Mouse (Mus musculus): Measurements from ENCODE around the gene Speer4c. TPM values are rescaled to one million over a fixed set of nuclear protein-coding genes. Genes with fewer than 3 reads are reported as not detected.
"Not testable (repeated sequence)": the region's sequence is repeated elsewhere in the genome, so short reads cannot be mapped to it uniquely, and the experiment has no call there.

Speer4c gene
- total RNA-seq (2021) = not detected in 2 replicates
- long read RNA-seq = 0 reads

DNA sequence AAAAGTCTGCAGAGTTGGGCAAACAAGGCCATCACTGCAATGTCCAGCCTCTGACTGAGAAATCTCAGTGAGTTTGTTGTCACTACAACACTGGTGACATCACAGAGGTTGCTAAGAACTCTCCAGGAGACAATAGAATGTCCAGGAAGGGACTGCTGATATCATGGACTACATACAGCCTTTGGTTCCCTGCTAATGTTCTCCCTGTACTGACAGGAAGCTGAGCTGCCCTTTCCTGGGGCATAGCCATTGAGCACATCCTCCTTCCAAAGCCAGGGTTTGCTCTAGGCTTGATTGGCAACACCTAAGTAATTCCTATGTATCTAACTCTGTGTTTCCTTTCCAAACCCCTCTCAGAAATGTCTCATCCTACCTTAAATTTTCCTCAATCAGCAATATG is at the start of gene Speer4c:
TSS of gene Speer4c (minus strand) at position 101 of the 400 bp plus-strand sequence.
- DNase-seq = not testable (repeated sequence)

DNA sequence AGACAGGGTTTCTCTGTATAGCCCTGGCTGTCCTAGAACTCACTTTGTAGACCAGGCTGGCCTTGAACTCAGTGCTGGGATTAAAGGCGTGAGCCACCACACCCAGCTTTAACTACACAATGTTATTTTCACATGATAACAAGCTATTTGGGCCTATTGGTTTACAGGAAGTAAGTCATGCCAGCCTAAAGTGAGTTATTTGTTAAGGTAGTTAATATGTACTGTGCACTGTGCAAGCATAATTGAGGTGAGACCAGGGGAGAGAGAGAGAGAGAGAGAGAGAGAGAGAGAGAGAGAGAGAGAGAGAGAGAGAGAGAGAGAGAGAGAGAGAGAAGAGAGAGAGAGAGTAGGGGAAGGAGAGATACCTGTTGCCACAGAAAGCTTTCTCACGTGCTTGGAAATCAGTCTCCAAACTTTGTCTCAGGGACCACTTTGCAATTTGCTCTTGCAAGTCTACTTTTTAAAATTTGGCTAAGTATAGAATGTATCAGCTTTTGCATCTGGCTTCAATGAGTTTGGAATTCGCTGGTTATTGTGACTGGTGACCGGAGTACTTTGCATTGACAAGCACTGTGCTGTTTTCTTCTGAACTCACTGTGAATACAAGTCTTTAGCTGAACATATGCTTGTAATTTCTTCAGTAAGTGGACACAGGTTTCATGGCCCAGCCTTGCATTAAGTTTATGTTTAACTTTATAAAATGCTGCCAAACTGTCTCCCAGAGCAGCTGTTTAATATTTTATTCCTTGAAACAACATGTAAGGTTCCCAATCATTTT is 33.6 kb upstream of the Speer4c start:
- no peak for DNase-seq

DNA sequence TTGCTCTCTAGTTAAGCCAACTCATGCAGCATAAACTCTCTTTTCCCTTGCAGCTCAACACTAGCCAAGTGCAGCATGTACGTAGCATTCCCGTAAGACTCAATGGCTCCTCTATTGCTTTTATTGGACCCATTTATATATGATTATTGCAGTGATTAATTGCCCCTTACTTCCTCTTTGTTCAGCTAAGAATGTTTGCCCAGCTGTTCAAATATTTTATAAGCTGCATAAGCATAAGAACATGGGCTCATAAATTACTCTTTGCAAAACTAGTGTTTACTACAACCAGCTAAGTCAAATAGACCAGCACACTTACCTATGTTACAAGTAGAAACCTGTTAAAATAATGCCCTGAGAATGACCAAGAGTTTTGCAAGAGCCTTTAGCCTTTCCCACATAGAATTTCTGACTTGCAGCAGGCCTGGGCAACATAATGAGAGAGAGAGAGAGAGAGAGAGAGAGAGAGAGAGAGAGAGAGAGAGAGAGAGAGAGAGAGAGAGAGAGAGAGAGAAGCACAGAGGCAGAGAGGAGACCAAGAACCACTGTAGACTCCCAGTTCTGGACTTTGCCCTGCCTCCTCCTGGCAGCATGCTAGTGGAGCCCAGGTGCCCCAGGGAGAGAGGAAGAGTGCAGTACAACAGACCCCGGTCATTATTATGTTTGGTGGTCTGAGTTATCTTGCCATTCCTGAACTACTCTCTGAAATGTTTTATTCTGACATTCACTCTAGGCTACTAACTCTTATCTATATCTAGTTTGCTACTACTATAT is 20.2 kb upstream of the Speer4c start:
- DNase-seq = no peak

DNA sequence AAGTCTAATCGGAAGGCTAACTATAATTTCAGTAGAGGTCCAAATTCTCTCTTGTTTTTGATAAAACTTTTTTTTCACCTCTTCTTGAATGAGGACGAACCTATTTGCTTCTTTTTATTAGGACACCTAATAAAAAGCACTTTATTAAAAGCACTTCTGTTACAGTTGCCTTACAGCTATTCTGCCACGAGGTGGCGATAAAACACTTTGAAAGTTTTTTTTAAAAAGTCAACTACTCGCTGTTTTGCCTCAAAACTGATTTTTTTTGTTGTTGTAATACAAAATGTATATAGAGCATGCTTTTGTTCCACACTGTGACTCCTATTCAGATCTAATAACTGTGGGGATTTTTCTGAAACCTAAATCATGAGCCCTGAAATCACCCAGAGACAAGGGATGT is 11.2 kb downstream of the Speer4c start:
- peak; percentile 9 for DNase-seq

DNA sequence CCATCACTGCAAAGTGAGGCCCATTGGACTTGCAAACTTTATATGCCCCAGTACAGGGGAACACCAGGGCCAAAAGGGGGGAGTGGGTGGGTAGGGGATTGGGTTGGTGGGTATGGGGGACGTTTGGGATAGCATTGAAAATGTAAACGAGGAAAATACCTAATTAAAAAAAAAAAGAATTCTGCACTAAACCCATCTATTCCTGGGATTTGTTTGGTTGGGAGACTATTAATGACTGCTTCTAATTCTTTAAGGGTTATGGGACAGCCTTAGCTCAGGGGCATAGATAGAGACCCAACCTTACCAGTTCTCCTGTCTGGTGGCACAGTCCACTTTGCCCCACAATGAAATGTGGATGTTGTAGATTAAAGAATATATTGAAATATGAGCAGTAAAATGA is 16.4 kb downstream of the Speer4c start:
- DNase-seq = not testable (repeated sequence)

DNA sequence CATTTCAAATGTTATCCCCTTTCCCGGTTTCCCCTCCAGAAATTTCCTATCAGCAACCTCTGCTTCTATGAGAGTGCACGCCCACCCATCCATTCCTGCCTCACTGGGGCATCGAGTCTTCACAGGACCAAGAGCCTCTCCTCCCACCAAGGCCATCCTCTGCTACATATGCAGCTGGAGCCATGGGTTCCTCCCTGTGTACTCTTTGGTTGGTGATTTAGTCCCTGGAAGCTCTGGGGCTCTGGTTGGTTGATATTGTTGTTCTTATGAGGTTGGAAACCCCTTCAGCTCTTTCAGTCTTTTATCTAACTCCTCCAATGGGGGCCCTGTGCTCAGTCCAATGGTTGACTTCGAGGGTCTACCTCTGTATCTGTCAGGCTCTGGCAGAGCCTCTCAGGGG is 22.2 kb downstream of the Speer4c start:
- DNase-seq = not testable (repeated sequence)

DNA sequence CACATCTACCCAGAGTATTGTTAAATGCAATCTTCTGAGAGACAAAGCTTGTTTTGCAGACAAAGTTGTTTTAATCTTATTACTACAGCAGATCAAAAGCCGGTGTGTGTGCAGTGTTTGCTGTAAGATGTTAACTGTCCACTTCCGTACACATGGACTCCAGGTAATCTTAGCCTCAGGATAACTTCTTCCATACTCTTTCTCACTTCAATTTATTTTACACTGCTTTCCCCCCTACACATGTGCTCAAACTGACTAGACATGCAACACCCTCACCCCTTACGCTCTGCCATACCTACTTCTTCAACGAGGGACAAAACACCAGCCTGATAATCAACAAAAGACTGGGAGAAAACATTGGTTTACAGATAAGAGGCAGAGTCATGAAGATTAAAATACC is 23.2 kb downstream of the Speer4c start:
- not testable (repeated sequence) for DNase-seq

DNA sequence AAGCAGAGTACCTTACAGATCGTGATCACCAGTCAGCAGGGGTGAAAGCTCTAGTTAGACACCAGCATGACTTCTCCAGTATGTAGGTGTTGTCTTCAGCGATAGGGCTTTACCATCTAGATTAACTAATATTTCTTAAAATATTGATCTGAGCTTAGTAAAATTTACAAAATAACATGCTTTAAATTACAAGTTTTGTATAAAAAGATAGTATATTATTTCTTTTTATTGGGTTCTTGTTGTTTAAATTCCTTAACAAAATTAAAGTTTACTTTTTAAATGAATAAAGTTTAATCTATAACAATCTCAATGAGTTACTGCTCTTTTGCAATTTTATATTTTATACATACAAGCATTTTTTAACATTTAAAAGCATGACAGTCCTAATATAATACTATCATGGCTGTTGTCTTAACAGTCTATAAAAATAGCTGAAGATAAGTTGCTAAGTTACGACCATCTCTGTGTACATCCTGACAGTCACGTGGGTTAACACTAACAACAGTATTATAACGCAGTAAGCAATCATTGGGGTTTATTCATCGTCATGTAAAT is 24.3 kb downstream of the Speer4c start:
- not testable (repeated sequence) for DNase-seq

DNA sequence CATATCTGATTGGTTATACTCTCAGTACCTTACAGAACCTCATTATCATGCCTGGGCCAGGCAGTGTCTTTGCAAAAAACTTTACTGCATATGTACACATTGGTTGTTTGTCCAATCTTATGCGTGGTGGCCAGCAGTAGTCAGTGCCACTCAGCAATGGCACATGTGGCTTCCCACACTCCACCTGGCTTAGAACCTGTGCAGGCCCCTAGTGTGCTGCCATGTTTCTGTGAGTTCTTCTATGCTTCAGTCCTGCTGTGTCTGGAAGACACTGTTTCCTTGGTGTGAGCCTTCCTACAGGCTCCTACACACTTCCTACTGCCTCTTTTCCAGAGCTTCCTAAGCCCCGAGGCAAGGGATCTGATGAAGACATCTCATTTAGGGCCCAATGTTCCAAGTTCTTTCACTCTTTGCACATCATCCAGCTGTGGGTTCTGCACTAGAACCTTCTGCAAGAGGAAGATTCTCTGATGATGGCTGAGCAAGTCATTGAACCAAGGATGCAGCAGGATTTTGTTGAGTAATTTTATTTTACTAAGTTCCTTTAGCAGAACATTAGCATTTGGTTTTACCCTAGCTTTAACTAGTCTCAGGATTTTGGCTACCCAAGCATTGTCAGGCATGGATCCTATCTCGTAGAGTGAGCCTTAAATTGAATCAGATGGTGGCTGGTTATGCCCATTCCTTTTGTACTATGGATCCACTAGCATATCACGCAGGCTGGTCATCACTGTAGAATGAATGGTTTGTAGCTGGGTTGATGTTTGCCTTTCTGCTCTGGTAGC is 25.0 kb downstream of the Speer4c start:
- DNase-seq = not testable (repeated sequence)

DNA sequence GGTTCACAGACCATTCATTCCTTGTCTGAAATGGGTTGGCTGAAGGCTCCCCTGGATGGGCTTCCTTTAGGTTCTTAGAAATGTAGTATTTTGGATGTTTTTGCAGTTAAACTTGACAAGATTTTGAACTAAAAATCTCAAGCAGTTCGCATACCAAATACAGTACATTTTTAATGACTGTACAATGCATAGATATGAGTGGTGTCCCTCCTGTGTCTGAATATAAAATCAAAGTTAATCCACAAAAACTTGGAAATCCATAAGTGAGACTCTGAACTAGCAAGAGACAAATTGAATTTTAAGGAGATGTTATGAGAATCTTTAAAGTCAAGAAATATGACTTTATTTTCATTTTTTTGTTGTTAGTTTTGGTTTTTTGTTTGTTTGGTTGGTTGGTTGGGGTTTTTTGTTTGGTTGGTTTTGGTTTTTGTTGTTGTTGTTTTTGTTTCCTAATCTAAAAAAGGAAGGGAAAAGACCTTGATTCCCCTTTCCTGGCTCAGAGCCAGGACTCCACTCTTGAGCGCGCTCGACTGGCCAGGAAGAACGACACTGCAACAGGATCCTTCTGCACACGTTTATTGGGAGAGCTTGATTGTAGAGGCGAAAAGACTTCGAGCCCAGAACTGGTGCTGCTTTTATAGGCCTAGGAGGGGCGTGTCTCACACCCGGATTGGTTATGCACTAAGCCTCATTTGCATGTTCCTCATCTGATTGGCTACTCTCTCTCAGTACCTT is 32.6 kb downstream of the Speer4c start:
- not testable (repeated sequence) for DNase-seq

DNA sequence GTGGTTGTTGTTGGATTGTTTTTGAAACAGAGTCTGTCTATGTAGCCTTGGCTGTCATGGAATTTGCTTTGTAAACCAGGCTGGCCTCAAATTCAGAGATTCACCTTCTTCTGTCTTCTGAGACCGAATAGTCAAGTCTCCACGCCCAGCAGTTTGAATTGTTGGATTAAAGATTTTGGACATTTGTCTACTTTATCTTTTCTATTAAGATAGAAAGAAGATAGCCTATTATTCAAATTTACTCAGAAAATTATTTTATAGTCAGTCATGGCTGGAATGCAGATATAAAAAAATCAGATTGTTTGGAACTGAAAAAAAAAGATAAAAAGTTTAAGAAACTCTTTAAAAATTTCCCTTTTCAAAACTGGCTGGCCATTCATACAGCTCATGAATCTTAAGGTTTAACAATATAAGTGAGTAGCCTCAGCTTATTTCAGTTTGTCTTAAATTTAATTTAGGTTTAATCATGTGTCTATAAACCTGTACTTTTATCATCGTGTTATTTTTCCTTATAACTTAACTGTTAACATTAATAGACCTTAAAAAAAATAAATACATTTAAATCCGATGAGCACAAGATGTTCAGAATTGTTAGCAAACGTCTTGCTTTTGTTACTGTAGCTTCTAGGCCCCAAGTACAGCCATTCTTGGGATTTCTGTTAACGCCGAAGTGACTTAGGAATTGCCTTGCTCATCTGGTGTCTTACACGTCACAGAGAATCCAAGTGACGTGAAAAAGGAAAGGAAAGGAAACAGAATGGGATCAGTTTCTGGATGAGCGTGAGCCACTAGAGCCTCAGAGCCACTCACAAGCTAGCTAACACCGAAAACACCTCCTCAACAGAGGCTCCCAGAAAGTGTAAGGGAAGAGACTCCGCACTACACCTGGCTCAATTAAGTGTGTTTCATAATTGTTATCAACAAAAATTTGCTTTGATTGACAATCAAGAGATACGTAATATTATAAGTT is 33.8 kb downstream of the Speer4c start:
- not testable (repeated sequence) for DNase-seq

DNA sequence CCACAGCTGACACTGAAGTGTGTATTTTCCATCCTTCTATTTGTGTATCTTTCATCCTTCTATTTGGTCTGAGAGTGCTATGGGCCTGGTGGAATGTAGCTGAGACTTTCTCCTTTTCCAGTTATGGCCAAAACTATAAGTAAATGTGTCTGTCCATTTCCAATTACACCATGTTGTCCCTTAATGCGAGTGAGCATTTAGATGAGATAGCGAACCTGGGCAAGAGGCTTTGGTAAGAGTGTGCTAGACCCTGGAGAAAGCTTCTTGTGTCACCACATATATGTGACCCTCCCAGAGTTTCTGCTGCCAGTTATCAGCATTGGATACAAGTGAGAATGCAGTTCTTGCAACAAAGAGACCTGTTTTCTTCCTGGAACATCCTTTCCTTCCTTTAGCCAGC is 35.2 kb downstream of the Speer4c start:
- DNase-seq = not testable (repeated sequence)

DNA sequence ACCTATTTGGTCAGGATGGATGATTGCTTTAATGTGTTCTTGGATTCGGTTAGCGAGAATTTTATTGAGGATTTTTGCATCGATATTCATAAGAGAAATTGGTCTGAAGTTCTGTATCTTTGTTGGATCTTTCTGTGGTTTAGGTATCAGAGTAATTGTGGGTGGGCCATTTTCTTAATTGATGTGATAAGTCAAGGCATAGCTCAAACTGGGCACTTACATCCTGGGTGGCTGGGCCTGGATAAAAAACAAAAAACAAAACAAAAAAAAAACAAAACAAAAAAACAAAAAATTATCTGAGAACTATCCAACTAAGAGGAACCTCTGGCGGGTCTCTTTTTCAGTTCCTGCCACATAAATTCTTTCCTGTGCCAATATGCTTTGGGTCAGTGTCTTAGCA is 36.3 kb downstream of the Speer4c start:
- not testable (repeated sequence) for DNase-seq

DNA sequence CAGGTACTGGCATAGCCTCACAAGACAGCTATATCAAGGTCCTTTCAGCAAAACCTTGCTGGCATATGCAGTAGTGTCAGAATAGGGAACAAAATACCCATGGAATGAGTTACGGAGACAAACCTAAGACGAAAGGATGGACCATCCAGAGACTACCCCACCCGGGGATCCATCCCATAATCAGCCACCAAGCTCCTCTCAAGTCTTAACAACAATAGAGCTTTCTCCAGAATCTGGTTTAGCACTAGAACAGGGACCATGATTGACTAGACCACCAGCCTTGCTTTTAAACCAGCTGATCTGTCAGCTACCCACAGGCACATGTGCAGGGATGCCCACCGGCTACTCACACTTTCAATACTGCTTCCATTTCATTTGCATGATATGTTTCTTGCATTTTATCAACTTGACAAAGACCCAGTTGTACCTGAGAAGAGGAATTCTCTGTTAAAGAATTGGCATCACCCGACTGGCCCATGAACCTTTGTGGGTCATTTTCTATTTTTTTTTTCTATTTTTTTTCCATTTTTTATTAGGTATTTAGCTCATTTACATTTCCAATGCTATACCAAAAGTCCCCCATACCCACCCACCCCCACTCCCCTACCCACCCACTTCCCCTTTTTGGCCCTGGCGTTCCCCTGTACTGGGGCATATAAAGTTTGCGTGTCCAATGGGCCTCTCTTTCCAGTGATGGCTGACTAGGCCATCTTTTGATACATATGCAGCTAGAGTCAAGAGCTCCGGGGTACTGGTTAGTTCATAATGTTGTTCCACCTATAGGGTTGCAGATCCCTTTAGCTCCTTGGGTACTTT is 39.4 kb downstream of the Speer4c start:
- DNase-seq = not testable (repeated sequence)

DNA sequence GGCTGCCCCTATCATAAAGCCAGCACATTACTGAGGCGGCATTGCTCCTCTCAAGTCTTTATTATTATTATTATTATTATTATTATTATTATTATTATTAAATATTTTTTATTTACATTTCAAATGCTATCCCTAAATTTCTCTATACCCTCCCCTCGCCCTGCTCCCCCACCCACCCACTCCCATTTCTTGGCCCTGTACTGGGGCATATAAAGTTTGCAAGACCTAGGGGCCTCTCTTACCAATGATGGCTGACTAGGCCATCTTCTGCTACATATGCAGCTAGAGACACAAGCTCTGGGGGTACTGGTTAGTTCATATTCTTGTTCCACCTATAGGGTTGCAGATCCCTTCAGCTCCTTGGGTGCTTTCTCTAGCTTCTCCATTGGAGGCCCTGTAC is 40.1 kb downstream of the Speer4c start:
- DNase-seq = not testable (repeated sequence)

DNA sequence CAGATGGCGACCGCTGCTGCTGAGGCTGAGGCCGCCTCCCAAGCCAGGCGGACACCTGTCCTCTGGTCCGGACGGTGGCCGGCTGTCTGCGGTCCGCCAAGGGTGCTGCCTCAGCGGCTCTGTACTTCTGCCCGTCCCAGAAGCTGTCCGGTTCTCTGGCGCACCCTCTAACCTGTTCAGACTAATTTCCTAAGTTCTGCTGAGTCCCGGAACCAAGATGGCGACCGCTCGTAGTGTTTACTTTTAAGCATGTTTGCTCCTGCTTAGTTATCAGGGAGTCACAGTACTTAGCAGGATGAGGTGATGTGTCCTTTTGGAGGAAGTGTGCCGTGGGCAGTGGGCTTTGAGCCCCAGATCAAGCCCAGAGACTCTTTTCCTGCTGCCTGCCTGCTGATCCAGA is 43.3 kb downstream of the Speer4c start:
- not testable (repeated sequence) for DNase-seq

DNA sequence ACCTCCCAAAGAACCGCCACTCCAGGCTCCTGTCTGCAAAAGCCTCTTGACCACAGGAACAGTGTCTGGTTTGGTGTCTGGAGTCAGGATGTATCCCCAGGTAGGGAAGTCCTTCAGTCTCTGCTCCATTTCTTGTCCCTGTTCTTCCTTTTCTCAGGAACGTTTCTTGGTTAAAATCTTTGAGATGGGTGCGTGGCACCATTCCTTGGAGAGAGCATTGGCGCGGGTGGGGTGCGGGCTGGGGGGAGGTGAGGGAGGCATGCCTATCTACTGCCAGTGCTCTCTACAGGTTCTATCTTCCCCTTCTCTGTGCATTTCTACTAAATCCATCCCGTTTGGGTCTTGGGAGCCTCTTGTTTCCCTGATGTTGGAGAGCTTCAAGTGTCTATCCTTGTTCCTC is 50.2 kb downstream of the Speer4c start:
- DNase-seq = not testable (repeated sequence)

Data from adrenal gland, postnatal 25 days (tissue).